Mouse (Mus musculus) embryo, embryonic 11.5 days (tissue): ENCODE measurements at regions not wholly inside any gene's neighbourhood (a gene's known extent, or its start where the extent isn't known, plus 50 kb on each side); places are given as distances from the start of the nearest gene placed in this dataset.

Experiments
- DNase-seq: peaks from one replicate; pipeline ENCODE4 v3.0.0-alpha.2; 2012; ENCODE audit warnings: low read depth, low spot score

- DNase-seq, result no peak
Measured at GRCm38 (mm10) chr16:51457166-51457565, 573.9 kb upstream of the Cblb start.

DNA sequence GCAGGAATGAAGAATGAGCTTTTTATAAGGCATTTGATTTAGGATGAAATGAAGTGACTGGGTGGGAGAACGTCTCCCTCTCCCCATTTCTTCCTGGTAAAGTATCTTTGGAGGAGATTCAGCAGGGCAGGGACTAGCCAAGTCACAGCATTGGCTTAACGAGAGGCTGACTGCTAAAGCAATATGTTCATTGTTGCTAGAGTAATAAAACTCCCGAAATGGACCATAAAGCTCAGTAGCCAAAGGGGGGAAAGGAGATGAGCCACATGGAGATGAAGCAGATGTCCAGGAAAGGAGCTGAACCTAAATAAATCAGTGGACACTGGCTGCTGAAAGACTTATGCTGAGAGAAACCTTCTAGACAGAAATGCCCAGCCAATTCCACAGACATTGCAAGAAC, 555.3 kb upstream of the Cblb start:
- DNase-seq, result no peak

GRCm38 (mm10) chr16:51496096-51496495, 534.9 kb upstream of the Cblb start:
- DNase-seq, result no peak

GRCm38 (mm10) chr16:51497777-51498176, 533.2 kb upstream of the Cblb start:
- no peak for DNase-seq

DNA sequence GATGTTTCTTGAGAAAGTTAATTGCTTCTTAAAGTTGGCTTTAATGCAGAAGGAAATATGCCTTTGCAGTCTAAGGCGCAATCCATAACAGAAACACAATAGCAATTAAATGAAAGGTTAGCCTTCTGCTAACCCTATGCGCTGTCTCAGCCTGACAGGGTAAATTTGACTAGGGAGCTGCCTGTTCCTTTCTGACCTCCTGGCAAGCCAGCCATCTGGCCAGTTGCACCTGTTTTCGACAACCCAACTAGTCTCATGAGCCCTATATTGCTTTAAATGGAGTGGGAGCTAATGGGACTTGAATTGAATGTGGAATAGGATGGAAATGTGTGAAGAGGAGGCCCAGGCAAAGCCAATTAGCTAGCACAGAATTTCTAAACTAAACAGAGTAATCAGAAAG, 513.9 kb upstream of the Cblb start:
- no peak for DNase-seq

DNA sequence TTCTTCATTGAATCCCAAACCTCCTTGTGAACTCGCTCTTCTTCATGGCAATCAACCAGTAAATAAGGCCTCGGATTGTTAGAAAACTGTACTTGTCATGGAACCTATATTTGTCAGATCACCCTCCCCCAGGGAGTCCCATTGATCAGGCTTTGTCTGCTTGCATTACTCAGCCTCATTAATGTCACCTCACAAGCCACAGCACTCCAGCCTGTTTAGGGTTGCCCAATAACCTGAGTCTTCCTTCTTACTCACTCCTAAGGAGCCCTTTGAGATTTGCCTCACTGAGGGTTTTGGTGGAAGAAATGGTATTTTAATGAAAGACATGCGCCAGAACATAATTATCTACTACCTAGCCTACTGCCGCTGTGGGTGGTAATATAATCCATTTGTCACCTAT, 510.3 kb upstream of the Cblb start:
- no peak for DNase-seq

- DNase-seq, result no peak
Measured at GRCm38 (mm10) chr16:51521317-51522092, 509.5 kb upstream of the Cblb start.

DNA sequence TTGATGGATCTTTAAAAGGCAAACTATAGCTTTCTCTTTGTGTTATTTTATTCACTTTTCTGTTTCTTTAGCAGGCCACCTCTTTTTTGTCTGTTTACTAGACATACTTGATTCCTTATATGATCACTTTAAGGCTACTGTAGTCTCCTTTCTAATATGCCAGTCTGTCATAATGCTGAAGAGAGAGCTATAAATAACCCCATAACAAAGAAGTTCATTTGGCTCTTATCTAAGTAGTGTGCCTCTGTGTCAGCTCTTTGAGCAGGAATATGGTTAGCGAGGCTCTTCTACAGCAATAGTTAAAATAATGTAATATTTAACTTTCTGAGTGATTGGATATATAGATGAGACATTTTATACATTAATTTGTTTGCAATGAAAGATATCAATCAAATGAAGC, 507.0 kb upstream of the Cblb start:
- no peak for DNase-seq

- DNase-seq, result no peak
Measured at GRCm38 (mm10) chr16:51532496-51532895, 498.5 kb upstream of the Cblb start.

DNA sequence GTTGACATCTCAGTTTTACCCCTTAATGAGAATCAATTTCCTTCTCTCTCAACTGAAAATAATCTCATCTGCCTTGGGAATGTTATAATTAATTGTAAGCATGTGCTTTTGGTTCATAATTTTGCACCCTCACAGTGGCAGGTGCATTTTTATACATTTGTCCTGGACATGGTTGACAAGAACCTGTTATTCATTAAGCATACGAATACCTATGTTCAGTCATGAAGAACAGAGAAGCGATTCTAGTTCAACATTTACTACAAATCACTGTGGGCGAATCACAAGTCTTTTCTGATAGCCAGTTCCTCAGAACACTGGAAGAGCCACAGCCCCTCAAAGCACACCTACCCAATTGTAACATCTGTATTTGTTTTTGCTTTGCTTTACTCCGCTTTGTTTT, 487.3 kb upstream of the Cblb start:
- no peak for DNase-seq

- no peak for DNase-seq
Measured at GRCm38 (mm10) chr16:51547032-51547431, 484.0 kb upstream of the Cblb start.

DNA sequence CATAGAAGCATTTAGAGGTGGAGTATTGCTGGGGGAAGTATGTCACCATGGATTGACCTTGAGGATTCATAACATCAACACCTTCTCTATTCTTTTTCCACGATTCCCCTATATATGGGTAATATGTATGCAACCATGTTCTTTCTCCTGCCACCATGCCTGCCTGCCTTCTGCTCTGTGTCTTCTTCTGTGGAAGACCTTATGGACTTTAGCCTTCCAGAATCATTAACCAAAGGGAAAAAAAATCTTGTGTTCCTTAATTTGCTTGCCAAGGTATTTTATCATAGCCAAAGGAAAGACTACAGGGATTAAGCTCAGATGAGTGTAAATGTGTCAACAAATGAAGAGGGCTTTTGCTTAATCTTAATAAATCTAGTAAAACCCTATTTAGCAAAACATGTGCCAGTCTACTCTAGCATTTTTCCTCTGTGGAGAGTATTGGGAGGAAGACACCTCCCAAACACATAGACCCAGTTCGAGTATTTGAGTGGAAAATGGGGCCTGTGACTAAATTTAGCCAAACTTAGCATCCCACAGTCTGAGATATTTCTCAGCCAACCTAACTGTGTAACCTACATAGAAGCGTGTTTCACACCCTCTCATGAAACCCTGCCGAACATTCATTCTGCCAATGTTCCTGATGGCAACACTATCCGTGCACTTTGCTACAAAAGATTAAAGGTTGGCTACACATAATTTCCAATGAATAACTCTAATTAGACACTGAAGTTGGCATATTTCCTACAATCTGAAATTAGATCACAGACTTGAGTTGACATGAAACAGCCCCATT, 468.0 kb upstream of the Cblb start:
- no peak for DNase-seq

GRCm38 (mm10) chr16:51564064-51564463, 467.0 kb upstream of the Cblb start:
- DNase-seq, result no peak

- no peak for DNase-seq
Measured at GRCm38 (mm10) chr16:51577915-51578593, 453.0 kb upstream of the Cblb start.

- no peak for DNase-seq
Measured at GRCm38 (mm10) chr16:51580525-51580924, 450.5 kb upstream of the Cblb start.

GRCm38 (mm10) chr16:51589924-51590397, 441.1 kb upstream of the Cblb start:
- DNase-seq, result no peak

- DNase-seq, result no peak
Measured at GRCm38 (mm10) chr16:51617579-51617978, 413.4 kb upstream of the Cblb start.

DNA sequence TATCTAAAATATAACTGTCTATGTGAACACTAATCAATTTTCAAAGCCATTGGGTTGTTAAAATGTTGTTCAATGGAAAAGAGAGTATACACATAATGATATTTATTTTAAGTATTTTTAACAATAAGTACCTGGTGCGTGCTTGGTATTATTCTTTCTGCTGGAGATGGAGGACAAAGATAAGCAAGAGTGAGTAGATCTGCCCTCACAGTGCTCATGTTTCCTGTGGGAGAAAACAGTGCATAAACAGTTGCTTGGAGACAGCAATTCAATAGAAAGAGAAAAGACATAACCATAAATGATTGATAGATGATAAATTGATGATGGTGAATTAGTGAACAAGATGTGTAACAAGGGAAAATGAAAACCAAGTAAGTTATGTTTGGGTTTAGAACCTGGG, 384.4 kb upstream of the Cblb start:
- DNase-seq, result no peak

DNA sequence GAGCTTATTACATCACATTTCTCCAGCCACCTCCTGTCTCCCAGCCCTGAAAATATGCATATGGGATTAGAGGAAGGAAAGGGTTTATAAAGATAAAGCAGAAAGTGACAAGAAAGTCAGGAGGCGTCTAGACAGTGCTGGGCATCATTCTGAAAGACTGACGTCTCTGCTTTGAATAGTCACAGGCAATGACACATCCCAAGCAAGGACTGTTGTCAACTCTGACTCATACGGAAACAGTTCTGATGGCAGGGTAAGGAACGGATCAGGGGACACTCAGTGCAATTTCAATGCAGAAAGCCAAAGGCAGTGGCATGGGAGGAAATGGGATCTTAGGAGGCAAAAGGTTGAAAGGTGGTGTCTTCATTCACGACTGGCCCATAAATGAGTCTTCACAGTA, 380.9 kb upstream of the Cblb start:
- DNase-seq, result no peak

- DNase-seq, result no peak
Measured at GRCm38 (mm10) chr16:51650683-51651082, 380.3 kb upstream of the Cblb start.

- no peak for DNase-seq
Measured at GRCm38 (mm10) chr16:51661693-51662092, 369.3 kb upstream of the Cblb start.

DNA sequence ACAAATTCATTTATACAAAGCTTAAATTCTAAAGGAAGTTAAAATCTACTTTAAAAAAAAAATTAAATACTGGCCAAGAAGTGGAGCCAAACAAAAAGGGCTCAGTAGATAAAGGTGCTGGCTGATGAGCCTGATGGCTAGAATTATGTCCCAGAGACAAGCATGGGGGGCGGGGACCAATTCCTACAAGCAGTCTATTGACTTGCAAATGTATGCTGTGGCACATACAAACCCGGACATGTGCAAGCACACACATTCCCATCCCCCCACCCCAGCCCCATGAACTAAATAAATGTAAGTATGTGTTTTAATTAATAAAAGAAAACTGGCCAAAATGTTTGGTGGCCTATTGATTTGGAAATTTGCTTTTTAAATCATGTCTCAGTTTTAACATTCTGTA, 366.7 kb upstream of the Cblb start:
- DNase-seq, result no peak
